Mouse (Mus musculus): ENCODE results near the gene Insl5. TPM values are rescaled to one million over a fixed set of nuclear protein-coding genes. Genes with fewer than 3 reads are reported as not detected.

Insl5 gene
- polyA plus RNA-seq, 1 experiment from 2014 or later = not detected

GRCm38 (mm10) chr4:102974172-102974571 is 52.5 kb downstream of the Insl5 start:
- Histone ChIP-seq H3K4me3 (replicated peaks) (no peak overlapping the region), H3K4me1 (replicated peaks) (peaks cover 15% of the 10 kb centered on the region), H3K27ac (no peak overlapping the region), H3K27me3 (peaks cover 19% of the 10 kb centered on the region), H3K36me3 (no peaks in the 10 kb centered on the region), H3K4me2 (no peak overlapping the region), H3K9me3 (no peaks in the 10 kb centered on the region), H3K9ac (replicated peaks) (no peak overlapping the region)
- no peak for ATAC-seq (ENCODE audit: insufficient number of reproducible peaks, insufficient read depth, low FRiP score, low TSS enrichment, low read depth)
- 40% methylated on average over 5 of the region's 5 CpGs for WGBS

- no peaks in the 10 kb centered on the region; the same call in 1 of the 2 replicates for H3K4me1 ChIP-seq (replicated peaks)
- no peak overlapping the region for H3K27ac ChIP-seq
- H3K36me3 ChIP-seq = no peaks in the 10 kb centered on the region
- no peak overlapping the region for H3K9ac ChIP-seq (replicated peaks)
- H3K9me3 ChIP-seq = no peaks in the 10 kb centered on the region
- WGBS = 80% methylated on average over 3 of the region's 3 CpGs
- no peak overlapping the region for H3K4me3 ChIP-seq (replicated peaks)
- ATAC-seq (ENCODE audit: insufficient number of reproducible peaks, insufficient read depth, low FRiP score, low TSS enrichment, low read depth) = no peak
- no peak overlapping the region for H3K4me2 ChIP-seq
- H3K27me3 ChIP-seq = peaks cover 2% of the 10 kb centered on the region; the same call in 1 of the 2 replicates
These were observed 54.6 kb downstream of the Insl5 start for GRCm38 (mm10) chr4:102972071-102972470.

- no peak overlapping the region for H3K4me3 ChIP-seq (replicated peaks)
- no peaks in the 10 kb centered on the region for H3K36me3 ChIP-seq
- no peak overlapping the region for H3K27ac ChIP-seq
- no peak overlapping the region for H3K4me2 ChIP-seq
- no peaks in the 10 kb centered on the region; the same call in 1 of the 2 replicates for H3K4me1 ChIP-seq (replicated peaks)
- no peaks in the 10 kb centered on the region for H3K9me3 ChIP-seq
- H3K9ac ChIP-seq (replicated peaks) = no peak overlapping the region
- 0 out of 2 replicates have a peak, but pooled peaks cover 2% of the 10 kb centered on the region for H3K27me3 ChIP-seq
- 76% methylated on average over 5 of the region's 5 CpGs for WGBS
- ATAC-seq (ENCODE audit: insufficient number of reproducible peaks, insufficient read depth, low FRiP score, low TSS enrichment, low read depth) = no peak
These were observed 55.5 kb downstream of the Insl5 start for GRCm38 (mm10) chr4:102971159-102971558.

- 90% methylated on average over 5 of the region's 5 CpGs for WGBS
- no peak overlapping the region for H3K4me3 ChIP-seq (replicated peaks)
- ATAC-seq (ENCODE audit: insufficient number of reproducible peaks, insufficient read depth, low FRiP score, low TSS enrichment, low read depth) = no peak
- no peak overlapping the region for H3K27ac ChIP-seq
- no peak overlapping the region for H3K9ac ChIP-seq (replicated peaks)
- H3K27me3 ChIP-seq = 0 out of 2 replicates have a peak, but pooled peaks cover 2% of the 10 kb centered on the region
- no peaks in the 10 kb centered on the region for H3K36me3 ChIP-seq
- H3K4me2 ChIP-seq = no peak overlapping the region
- no peaks in the 10 kb centered on the region for H3K9me3 ChIP-seq
- H3K4me1 ChIP-seq (replicated peaks) = no peaks in the 10 kb centered on the region
These were observed 57.0 kb downstream of the Insl5 start for GRCm38 (mm10) chr4:102969599-102969998.

Other genes with a start within 250 kb of the Insl5 start
- 0.28 and 0.80 TPM in 2 replicates for gene Tctex1d1, start 48.2 kb downstream of the Insl5 start, polyA plus RNA-seq (2016; fragmentation: Nextera tagmentation; extraction: Ambion mirVana)
- 52.7 and 60.8 TPM in 2 replicates for gene Mier1, start 87.5 kb upstream of the Insl5 start, polyA plus RNA-seq (2016; fragmentation: Nextera tagmentation; extraction: Ambion mirVana)
- gene Wdr78, start 87.7 kb upstream of the Insl5 start, polyA plus RNA-seq (2016; fragmentation: Nextera tagmentation; extraction: Ambion mirVana) = 3.7 and 5.1 TPM in 2 replicates
- 10.4 and 12.5 TPM in 2 replicates for gene Slc35d1, start 188.3 kb upstream of the Insl5 start, polyA plus RNA-seq (2016; fragmentation: Nextera tagmentation; extraction: Ambion mirVana)

Data from limb, embryonic 12.5 days (tissue).